Mouse (Mus musculus) embryonic facial prominence, embryonic 12.5 days (tissue): ENCODE results near the gene Gm42417. TPM values are rescaled to one million over a fixed set of nuclear protein-coding genes. Genes with fewer than 3 reads are reported as not detected.
A peak's percentile ranks its signal among the peaks of the same experiment; 100 is the strongest.

Source experiments
- ATAC-seq: fragments of 200-750 bp; cut with Nextera tagmentation; 2 replicates; pipeline ENCODE4 v1.8.0; 2017; ENCODE audit not compliant: insufficient number of reproducible peaks, insufficient read depth, low FRiP score, low TSS enrichment
- H3K27ac ChIP-seq: fragments of 300-500 bp; sonication (generic); 2 replicates; pipeline ENCODE4 v1.5.1; 2016; ENCODE audit warnings: mild to moderate bottlenecking
- H3K27me3 ChIP-seq: fragments of 300-500 bp; sonication (generic); 2 replicates; pipeline ENCODE4 v1.6.1; 2016; ENCODE audit warnings: mild to moderate bottlenecking, moderate library complexity
- H3K36me3 ChIP-seq: fragments of 300-500 bp; sonication (generic); 2 replicates; pipeline ENCODE4 v1.6.1; 2016; ENCODE audit warnings: mild to moderate bottlenecking
- H3K4me1 ChIP-seq: fragments of 300-500 bp; sonication (generic); 2 replicates; pipeline ENCODE4 v1.6.1; 2016
- H3K4me2 ChIP-seq: fragments of 300-500 bp; sonication (generic); replicated peaks from 2 replicates; pipeline ENCODE4 v1.6.1; 2016; ENCODE audit warnings: mild to moderate bottlenecking, moderate library complexity
- H3K4me3 ChIP-seq: fragments of 300-500 bp; sonication (generic); 2 replicates; pipeline ENCODE4 v1.5.1; 2016; ENCODE audit warnings: mild to moderate bottlenecking
- H3K9ac ChIP-seq: fragments of 300-500 bp; sonication (generic); 2 replicates; pipeline ENCODE4 v1.6.1; 2016; ENCODE audit warnings: mild to moderate bottlenecking, moderate library complexity
- H3K9me3 ChIP-seq: fragments of 300-500 bp; sonication (generic); 2 replicates; pipeline ENCODE4 v1.6.1; 2016; ENCODE audit warnings: mild to moderate bottlenecking, moderate library complexity
- WGBS: fragments of 180-500 bp; shearing (Covaris S2); methylation state at CpG from one replicate; pipeline ENCODE4 v1.1.7; 2016; 5-methylcytosine and 5-hydroxymethylcytosine counted together
- polyA plus RNA-seq: library from polyadenylated mRNA; unstranded; fragments of >200 nt; fragmentation: Nextera tagmentation; extraction: Ambion mirVana; gene quantifications from 2 replicates; pipeline ENCODE4 v1.2.1, GENCODE M21; 2016

Gm42417 gene
- polyA plus RNA-seq, 1 experiment from 2014 or later, result 0.49 TPM

DNA sequence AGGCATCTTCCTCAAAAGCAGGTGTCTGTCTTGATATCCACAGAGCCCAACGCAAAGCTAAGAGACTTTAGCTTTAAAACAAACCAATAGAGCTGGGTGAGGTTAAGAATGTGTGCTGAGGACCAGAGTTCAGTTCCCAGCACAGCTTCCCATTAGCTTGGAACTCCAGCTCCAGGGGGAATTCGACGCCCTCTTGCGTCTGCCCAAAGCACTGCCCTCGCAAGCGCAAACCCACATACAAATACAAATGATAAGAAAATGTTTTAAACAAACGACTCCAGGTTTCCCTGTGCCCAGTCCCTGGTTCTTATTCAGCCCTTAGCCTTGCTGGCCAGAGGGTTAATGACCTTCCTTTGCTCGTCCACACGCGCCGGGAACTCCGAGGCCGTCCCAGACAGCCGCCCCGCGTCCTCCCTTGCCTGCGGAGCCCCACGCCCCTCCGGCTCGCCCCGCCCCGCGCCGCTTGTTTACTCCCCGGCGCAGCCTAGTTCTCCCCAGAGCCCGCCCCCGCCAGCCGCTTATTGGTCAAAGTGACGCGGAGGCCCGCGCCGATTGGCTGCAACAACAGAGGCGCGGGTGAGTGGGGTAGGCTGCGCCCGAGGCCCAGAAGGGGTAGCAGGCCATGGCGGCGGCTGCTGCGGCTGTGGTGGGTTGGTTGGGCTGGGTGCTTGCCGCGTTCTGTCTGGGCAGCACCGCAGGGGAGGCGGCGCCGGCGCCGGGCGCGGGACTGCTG is 27.8 kb downstream of the Gm42417 start, which contains the start of gene Cnnm3:
TSS of gene Cnnm3 (plus strand) at position 579 of the 733 bp plus-strand sequence.
- Histone ChIP-seq H3K9ac (peak within 1 kb of the TSS; percentile 87), H3K4me2 (peak within 1 kb of the TSS; percentile 84), H3K4me1 (peaks cover 19% of the 10 kb centered on the region), H3K27me3 (no peaks in the 10 kb centered on the region), H3K9me3 (no peaks in the 10 kb centered on the region), H3K36me3 (peaks cover 23% of the 10 kb centered on the region), H3K4me3 (peak within 1 kb of the TSS; percentile 94), H3K27ac (peak within 1 kb of the TSS; percentile 99)
- peak; percentile 99 for ATAC-seq
- WGBS, result 1% methylated on average over 42 of the region's 51 CpGs

DNA sequence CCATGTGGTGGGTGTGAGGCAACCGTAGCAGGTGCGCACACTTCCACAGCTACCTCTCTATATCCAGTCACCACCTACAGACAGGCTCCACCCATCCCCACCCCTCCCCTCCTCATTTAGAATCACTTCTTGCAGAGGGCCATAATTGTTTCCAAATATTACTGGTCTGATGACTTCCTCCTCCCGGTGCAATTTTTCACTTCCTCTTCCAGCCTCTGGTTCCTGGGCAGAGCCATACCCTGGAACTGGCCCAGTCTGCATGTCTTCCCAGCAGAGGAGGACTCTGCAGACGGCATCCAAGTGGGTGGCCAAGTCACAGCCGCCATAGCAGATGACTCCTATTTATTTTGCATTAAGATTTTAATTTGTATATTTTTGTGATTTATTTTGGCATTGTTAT is 31.0 kb downstream of the Gm42417 start:
- Histone ChIP-seq H3K9ac (no peak overlapping the region), H3K9me3 (no peaks in the 10 kb centered on the region), H3K27me3 (no peaks in the 10 kb centered on the region), H3K36me3 (peaks cover 24% of the 10 kb centered on the region), H3K4me1 (peaks cover under 1% of the 10 kb centered on the region; the same call in 1 of the 2 replicates), H3K4me2 (no peak overlapping the region), H3K4me3 (no peak overlapping the region), H3K27ac (no peak overlapping the region)
- 73% methylated on average over 5 of the region's 5 CpGs for WGBS
- no peak for ATAC-seq

DNA sequence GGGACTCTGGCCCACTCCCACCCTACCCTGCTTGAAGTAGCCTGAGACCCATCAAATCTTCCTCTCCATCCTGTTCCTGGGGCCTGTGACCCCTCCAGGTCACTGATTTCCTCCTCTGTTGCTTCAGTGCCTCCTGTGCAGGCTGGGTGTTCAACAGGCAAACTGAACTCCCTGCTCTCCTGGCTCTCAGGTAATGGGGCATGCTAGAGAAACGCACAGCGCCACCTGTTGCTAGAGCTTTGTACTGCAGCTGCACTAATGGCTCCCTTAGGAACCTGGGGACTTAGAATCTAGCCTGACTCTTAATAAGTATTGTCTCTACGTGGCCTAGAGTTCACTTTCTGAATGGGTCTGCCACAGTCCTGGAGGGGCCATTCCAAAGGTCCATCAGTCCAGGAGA is 38.0 kb downstream of the Gm42417 start:
- Histone ChIP-seq H3K9ac (no peak overlapping the region), H3K36me3 (peaks cover 28% of the 10 kb centered on the region), H3K4me3 (no peak overlapping the region), H3K4me2 (no peak overlapping the region), H3K9me3 (no peaks in the 10 kb centered on the region), H3K27me3 (no peaks in the 10 kb centered on the region), H3K27ac (no peak overlapping the region), H3K4me1 (no peaks in the 10 kb centered on the region)
- ATAC-seq, result no peak
- WGBS, result 5% methylated on average over 3 of the region's 3 CpGs

DNA sequence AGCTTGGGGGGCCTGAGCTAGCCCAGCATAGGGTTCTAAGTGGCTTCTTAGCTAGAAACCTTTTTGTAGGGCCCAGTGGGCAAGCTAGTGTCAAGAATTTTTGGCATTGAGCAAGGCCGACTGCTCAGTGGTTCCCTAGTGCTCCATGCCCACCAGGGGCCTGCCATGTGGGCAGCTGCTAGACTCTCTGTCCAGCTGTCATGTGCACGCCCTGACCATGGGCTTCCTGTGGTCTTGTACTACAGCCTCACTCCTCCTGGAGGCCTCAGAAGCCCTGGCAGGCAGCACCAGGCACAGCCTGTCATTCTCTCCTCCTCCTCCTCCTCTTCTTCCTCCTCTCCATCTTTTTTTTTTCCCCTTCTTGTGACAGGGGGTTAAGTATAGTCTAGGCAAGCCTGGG is 41.9 kb downstream of the Gm42417 start:
- Histone ChIP-seq H3K4me3 (no peak overlapping the region), H3K27me3 (no peaks in the 10 kb centered on the region), H3K9me3 (no peaks in the 10 kb centered on the region), H3K9ac (no peak overlapping the region), H3K4me1 (peaks cover 8% of the 10 kb centered on the region), H3K27ac (no peak overlapping the region), H3K36me3 (peaks cover 20% of the 10 kb centered on the region), H3K4me2 (no peak overlapping the region)
- WGBS, result 77% methylated on average over 2 of the region's 2 CpGs
- no peak for ATAC-seq

DNA sequence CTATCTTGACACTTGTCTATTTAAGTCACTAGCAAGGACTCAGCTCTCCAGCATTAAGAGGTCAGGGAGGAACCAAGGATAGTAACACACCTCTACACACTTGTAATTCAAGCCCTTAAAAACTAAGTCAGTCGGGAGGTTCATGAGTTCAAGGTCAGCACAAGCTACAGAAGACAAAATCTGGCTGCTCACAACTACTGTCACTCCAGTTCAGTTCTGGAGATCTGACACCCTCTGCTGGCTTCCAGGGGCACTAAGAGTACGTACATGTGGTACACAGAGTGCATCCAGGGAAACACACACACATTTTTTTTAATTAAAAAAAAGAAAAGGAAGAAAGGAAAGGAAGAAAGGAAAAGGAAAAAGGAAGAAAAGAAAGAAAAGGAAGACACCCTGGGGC is 42.5 kb downstream of the Gm42417 start:
- WGBS, result 37% methylated on average over 2 of the region's 2 CpGs
- Histone ChIP-seq H3K4me2 (no peak overlapping the region), H3K9me3 (no peaks in the 10 kb centered on the region), H3K4me1 (peaks cover 10% of the 10 kb centered on the region), H3K36me3 (peaks cover 20% of the 10 kb centered on the region), H3K27me3 (no peaks in the 10 kb centered on the region), H3K4me3 (no peak overlapping the region), H3K9ac (no peak overlapping the region), H3K27ac (no peak overlapping the region)
- ATAC-seq, result no peak

DNA sequence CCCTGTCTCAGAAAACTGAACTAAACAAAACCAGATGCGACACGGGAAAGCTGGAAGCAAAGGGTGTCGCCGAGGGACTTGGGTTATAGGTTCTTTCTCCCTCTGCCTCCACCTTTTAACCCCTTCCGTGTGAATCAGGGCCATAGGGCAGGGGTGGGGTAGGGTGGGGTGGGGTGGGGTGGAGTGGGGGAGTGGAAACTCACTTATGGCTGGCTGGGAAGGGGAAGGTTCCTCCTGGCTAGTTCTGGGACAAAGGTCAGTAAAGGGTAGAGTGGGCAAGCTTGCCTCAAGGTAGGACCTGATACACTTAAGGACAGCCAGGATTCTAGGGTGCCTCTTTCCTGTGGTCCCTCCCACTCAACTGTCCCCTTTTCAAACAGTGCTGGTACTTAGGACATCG is 45.9 kb downstream of the Gm42417 start:
- Histone ChIP-seq H3K9ac (no peak overlapping the region), H3K4me2 (no peak overlapping the region), H3K9me3 (no peaks in the 10 kb centered on the region), H3K27ac (no peak overlapping the region), H3K36me3 (peaks cover 4% of the 10 kb centered on the region; the same call in 1 of the 2 replicates), H3K4me3 (no peak overlapping the region), H3K4me1 (peaks cover 10% of the 10 kb centered on the region), H3K27me3 (no peaks in the 10 kb centered on the region)
- no peak for ATAC-seq
- whole genome bisulfite sequencing, result 38% methylated on average over 6 of the region's 6 CpGs

DNA sequence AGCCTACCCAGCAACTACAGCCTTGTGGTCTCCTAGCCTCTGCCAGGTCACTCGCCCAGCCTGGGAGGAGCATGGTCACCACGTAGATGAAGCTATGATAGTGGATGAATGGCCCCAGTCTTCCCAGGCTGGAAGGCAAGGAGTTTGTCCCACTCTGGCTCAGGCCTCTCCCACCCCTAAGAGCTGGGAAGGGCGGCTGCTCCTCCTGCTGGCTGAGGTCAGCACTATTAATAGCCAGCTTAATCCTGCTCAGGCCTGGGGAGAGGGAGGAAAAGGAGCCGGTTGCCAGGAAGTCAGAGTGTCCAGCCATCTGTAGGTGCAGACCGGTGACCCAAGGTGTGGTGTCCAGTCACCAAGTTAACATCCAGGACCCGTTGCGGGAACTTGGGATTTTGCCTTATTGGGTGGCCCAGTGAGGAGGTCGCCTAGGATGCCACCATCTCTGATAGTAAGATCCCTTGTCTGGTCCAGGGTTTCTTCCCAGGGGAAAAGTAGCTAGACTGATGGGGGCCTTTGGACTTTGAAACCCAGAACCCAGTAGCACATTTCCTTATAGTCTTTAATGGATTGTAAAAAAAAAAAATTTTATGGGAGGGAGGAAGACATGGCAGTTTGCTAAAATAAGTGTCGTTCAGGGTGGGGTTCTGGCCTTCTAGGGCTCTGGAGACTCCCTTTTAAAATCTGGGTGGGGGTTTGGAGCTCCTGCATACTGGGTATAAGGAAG is 46.7 kb downstream of the Gm42417 start:
- no peak overlapping the region for H3K4me3 ChIP-seq
- no peak overlapping the region for H3K4me2 ChIP-seq
- peak; percentile 59; the same call in 1 of the 2 replicates for ATAC-seq
- H3K9me3 ChIP-seq, result no peaks in the 10 kb centered on the region
- no peaks in the 10 kb centered on the region for H3K27me3 ChIP-seq
- 41% methylated on average over 9 of the region's 9 CpGs for whole genome bisulfite sequencing
- H3K9ac ChIP-seq, result no peak overlapping the region; the same call in 1 of the 2 replicates
- H3K4me1 ChIP-seq, result peaks cover 10% of the 10 kb centered on the region
- no peak overlapping the region for H3K27ac ChIP-seq
- no peaks in the 10 kb centered on the region for H3K36me3 ChIP-seq

DNA sequence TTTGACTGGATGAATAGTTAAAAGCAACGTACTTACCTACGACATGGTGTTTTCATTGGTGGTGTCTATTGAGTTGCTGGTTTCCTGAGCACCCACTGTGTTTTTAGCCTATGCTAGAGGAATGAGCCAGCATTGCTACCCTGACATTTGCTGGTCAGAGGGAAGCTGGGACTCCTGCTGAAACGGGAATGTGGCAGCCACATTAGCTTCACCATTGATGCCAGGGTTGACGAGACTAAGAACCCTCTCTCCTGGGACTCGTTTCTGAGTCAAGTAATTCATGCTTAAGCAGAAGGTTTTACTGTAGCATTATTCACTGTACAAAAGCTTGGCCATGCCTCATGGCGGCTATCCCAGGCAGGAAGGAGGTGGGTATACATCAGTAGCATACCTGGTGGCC is 49.6 kb downstream of the Gm42417 start:
- ATAC-seq, result no peak
- Histone ChIP-seq H3K27me3 (no peaks in the 10 kb centered on the region), H3K4me2 (no peak overlapping the region), H3K4me1 (peaks cover 18% of the 10 kb centered on the region), H3K4me3 (no peak overlapping the region), H3K27ac (no peak overlapping the region), H3K36me3 (no peaks in the 10 kb centered on the region), H3K9ac (no peak overlapping the region), H3K9me3 (no peaks in the 10 kb centered on the region)
- WGBS, result 79% methylated on average over 6 of the region's 6 CpGs

DNA sequence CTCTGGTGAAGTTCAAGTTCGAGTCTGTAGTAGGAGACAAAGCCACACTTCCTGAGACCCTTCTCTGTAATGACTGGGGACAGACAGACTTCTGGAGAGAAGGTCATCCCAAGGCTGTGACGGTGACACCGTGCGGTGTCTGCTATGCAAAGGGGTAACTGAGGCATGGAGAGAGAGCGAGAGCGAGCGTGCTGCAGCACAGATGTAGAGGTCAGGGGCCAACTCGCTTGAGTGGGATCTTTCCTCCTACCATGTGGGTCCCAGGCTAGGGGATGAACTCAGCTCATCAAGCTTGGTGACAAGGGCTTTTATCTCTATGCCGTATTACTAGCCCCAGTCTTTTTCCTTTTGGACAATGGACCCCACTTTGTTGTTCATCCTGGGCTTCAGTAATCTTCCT is 52.1 kb downstream of the Gm42417 start:
- Histone ChIP-seq H3K27ac (no peak overlapping the region), H3K27me3 (no peaks in the 10 kb centered on the region), H3K4me2 (no peak overlapping the region), H3K36me3 (no peaks in the 10 kb centered on the region), H3K4me1 (peaks cover 8% of the 10 kb centered on the region), H3K4me3 (no peak overlapping the region), H3K9me3 (no peaks in the 10 kb centered on the region), H3K9ac (no peak overlapping the region)
- ATAC-seq, result no peak
- 84% methylated on average over 9 of the region's 9 CpGs for WGBS

DNA sequence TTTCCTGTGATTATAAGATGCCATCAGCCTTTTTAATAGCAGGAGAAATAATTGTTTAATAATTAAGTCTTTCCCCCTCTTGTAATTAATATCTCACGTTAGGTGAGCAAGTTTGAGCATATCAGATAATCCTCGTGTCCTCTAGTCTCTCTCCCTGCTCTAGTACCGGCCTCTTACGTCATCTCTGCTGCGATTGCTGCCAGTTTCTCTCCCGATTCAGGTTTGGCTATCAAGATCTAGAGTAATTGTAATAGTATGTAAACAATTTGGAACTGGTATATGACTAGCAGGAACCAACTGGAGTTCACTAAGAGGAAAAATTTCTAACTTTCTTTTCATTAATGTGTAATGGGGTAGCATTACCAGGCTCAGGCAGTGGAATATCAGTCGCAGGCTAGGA is 54.1 kb downstream of the Gm42417 start:
- Histone ChIP-seq H3K4me3 (no peak overlapping the region), H3K27ac (no peak overlapping the region), H3K9ac (no peak overlapping the region), H3K4me2 (no peak overlapping the region), H3K27me3 (no peaks in the 10 kb centered on the region), H3K4me1 (peaks cover 8% of the 10 kb centered on the region), H3K36me3 (no peaks in the 10 kb centered on the region), H3K9me3 (no peaks in the 10 kb centered on the region)
- ATAC-seq, result no peak
- 70% methylated on average over 7 of the region's 7 CpGs for WGBS

DNA sequence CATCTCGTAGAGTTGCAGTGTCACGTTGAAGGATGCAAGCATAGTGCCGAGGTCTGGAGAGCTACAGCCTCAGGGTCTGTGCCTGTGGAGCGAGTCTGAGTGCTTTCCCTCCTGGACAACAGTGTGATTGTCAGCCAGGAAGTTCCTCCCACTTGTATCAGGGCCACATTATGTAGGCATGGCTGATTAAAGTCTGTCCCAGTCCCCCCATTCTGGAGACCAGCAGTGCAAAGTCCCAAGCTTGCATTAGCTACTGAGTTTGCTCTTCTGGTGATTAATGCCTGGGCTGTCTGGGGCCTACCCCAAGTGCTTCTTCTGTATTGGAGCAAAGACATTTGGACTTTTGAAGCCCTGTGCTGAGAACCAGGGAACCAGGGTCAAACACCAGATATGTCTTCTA is 55.4 kb downstream of the Gm42417 start:
- WGBS, result 43% methylated on average over 4 of the region's 4 CpGs
- H3K36me3 ChIP-seq, result no peaks in the 10 kb centered on the region
- no peak for ATAC-seq
- H3K4me2 ChIP-seq, result no peak overlapping the region
- no peaks in the 10 kb centered on the region for H3K27me3 ChIP-seq
- no peak overlapping the region for H3K9ac ChIP-seq
- no peak overlapping the region for H3K4me3 ChIP-seq
- peaks cover 8% of the 10 kb centered on the region for H3K4me1 ChIP-seq
- no peaks in the 10 kb centered on the region for H3K9me3 ChIP-seq
- no peak overlapping the region for H3K27ac ChIP-seq
